Mouse (Mus musculus) limb, embryonic 15.5 days (tissue): ENCODE measurements around the gene Gm10842. TPM values are rescaled to one million over a fixed set of nuclear protein-coding genes. Genes with fewer than 3 reads are reported as not detected.
"Not testable (repeated sequence)": the region's sequence is repeated elsewhere in the genome, so short reads cannot be mapped to it uniquely, and the experiment has no call there.

ENCODE experiments used
- ATAC-seq: fragments of 200-750 bp; cut with Nextera tagmentation; 2 replicates; pipeline ENCODE4 v1.8.0; 2017; ENCODE audit warnings: low read depth, moderate TSS enrichment; ENCODE audit not compliant: insufficient number of reproducible peaks, low FRiP score, low TSS enrichment
- H3K27ac ChIP-seq: fragments of 300-500 bp; sonication (generic); 2 replicates; pipeline ENCODE4 v1.5.1; 2015; ENCODE audit warnings: moderate library complexity, mild to moderate bottlenecking, inconsistent platforms
- H3K27me3 ChIP-seq: fragments of 300-500 bp; sonication (generic); 2 replicates; pipeline ENCODE4 v1.6.1; 2015; ENCODE audit warnings: inconsistent platforms
- H3K36me3 ChIP-seq: fragments of 300-500 bp; sonication (generic); 2 replicates; pipeline ENCODE4 v1.6.1; 2015; ENCODE audit warnings: inconsistent platforms
- H3K4me1 ChIP-seq: fragments of 300-500 bp; sonication (generic); 2 replicates; pipeline ENCODE4 v1.6.1; 2015; ENCODE audit warnings: inconsistent platforms
- H3K4me2 ChIP-seq: fragments of 300-500 bp; sonication (generic); 2 replicates; pipeline ENCODE4 v1.6.1; 2015; ENCODE audit warnings: mild to moderate bottlenecking, inconsistent platforms
- H3K4me3 ChIP-seq: fragments of 300-500 bp; sonication (generic); 2 replicates; pipeline ENCODE4 v1.5.1; 2015; ENCODE audit warnings: mild to moderate bottlenecking, inconsistent platforms
- H3K9ac ChIP-seq: fragments of 300-500 bp; sonication (generic); 2 replicates; pipeline ENCODE4 v1.6.1; 2015; ENCODE audit warnings: inconsistent platforms
- H3K9me3 ChIP-seq: fragments of 300-500 bp; sonication (generic); 2 replicates; pipeline ENCODE4 v1.6.1; 2016; ENCODE audit warnings: inconsistent platforms
- WGBS: fragments of 180-500 bp; shearing (Covaris S2); methylation state at CpG from one replicate; pipeline ENCODE4 v1.1.7; 2015; 5-methylcytosine and 5-hydroxymethylcytosine counted together
- polyA plus RNA-seq: library from polyadenylated mRNA; unstranded; fragments of >200 nt; fragmentation: Nextera tagmentation; extraction: Ambion mirVana; gene quantifications from 2 replicates; pipeline ENCODE4 v1.2.1, GENCODE M21; 2015

Gene Gm10842
- polyA plus RNA-seq, result not detected in 2 replicates

DNA sequence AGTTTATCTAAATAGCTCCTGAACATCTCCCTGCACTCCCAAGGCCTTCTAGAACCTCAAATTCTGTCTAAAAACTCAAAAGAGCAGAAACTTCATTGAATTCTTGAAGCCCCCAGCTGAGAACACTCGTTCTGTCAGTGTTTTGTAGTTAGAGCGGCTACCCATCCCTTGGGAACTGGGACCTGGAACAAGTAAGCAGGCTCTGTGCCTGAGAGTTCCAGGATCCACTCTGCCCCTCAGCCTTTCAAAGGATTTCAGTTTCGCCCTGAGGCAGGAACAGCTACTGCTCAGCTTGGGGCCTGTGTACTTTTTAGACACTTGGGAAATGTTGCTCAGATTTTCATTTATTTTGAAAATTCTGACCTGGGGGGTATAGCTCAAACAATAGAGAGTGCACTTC lies at the start of gene Gm10842:
Gene Gm10842 (plus strand): TSS at position 301 of the 400 bp plus-strand sequence.
- Histone ChIP-seq H3K9ac (no peak within 1 kb of the TSS), H3K4me1 (peaks cover 5% of the 10 kb centered on the region), H3K27ac (no peak within 1 kb of the TSS), H3K27me3 (peaks cover 3% of the 10 kb centered on the region; the same call in 1 of the 2 replicates), H3K4me2 (no peak within 1 kb of the TSS), H3K36me3 (peaks cover 4% of the 10 kb centered on the region; the same call in 1 of the 2 replicates), H3K4me3 (no peak within 1 kb of the TSS), H3K9me3 (no peaks in the 10 kb centered on the region)
- no peak for ATAC-seq
- WGBS, result 62% methylated on average over 3 of the region's 3 CpGs

DNA sequence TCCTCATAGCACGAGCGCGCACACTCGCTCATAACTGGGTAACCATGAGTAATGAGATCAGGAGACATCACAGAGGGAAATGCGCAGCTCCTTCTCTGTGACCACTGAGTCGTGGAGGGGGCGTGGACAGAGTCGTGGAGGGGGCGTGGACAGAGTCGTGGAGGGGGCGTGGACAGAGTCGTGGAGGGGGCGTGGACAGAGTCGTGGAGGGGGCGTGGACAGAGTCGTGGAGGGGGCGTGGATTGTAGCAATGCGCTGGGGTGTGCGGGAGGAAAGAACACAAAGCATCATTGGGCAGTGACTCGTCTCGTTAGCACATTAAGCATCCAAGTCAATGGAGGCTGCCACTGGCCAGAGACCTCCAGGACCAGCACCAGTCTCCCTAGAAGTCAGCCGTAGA lies 34.2 kb upstream of the Gm10842 start:
- not testable (repeated sequence) for H3K4me3 ChIP-seq, ATAC-seq, H3K4me2 ChIP-seq, H3K9me3 ChIP-seq, H3K27me3 ChIP-seq, H3K27ac ChIP-seq, H3K9ac ChIP-seq, H3K36me3 ChIP-seq, H3K4me1 ChIP-seq
- WGBS, result 78% methylated on average over 22 of the region's 22 CpGs

DNA sequence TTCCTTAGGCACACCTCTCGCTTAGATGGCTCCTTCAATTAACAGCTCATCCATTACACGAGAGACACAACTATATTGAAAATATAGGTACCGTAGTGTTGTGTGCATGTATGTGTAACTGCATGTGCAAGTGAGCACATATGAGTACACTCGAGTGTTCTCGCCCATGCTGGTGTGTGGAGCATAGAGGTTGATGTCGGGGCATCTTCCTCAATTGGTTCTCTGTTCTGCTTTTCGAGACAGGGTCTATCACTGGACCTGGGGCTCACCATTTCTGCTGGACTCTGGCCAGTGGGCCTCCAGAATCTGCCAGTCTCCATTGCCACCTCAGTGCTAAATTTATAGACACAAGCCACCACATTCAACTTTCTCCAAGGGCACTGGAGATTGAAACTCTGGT lies 28.9 kb upstream of the Gm10842 start:
- Histone ChIP-seq H3K4me3 (no peak overlapping the region), H3K9me3 (no peaks in the 10 kb centered on the region), H3K9ac (no peak overlapping the region), H3K27ac (no peak overlapping the region), H3K27me3 (no peaks in the 10 kb centered on the region), H3K36me3 (no peaks in the 10 kb centered on the region), H3K4me1 (no peaks in the 10 kb centered on the region), H3K4me2 (no peak overlapping the region)
- no peak for ATAC-seq
- 83% methylated on average over 7 of the region's 7 CpGs for WGBS

DNA sequence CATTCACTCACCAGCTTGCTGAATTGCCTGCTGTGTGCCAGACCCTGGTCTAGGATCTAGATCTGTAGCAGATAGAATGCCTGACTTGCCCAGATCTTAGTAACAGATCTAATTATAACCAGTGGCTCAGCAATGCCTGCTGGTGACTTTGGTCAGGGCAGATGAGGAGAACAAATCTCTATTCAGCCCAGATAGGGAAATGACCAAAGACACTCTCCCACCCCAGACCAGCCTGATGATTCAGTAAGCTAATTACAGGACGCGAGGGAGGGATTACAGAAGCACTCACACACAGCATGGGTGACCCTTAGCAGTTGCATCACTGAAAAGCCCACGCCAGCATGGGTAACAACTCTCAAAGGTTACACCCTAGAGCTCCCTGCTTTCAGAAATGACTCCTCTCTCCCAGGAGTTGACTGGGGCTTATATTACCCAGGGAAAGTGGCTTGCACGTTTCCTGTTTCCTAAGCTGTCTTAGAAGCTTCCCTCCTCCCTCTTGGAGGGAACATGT lies 26.1 kb upstream of the Gm10842 start:
- no peak overlapping the region for H3K27ac ChIP-seq
- no peak overlapping the region for H3K4me3 ChIP-seq

DNA sequence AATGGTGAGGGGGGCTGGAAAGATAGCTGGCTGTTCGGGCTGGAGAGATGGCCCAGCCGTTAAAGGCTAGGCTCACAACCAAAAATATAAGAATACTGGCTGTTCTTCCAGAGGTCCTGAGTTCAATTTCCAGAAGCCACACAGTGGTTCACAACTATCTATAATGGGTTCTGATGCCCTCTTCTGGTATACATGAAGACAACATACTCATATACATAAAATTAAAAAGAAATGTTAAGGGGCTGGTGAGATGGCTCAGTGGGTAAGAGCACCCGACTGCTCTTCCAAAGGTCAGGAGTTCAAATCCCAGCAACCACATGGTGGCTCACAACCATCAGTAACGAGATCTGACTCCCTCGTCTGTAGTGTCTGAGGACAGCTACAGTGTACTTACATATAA lies 24.9 kb upstream of the Gm10842 start:
- not testable (repeated sequence) for H3K9me3 ChIP-seq, H3K4me3 ChIP-seq, H3K9ac ChIP-seq, H3K27me3 ChIP-seq, H3K27ac ChIP-seq, ATAC-seq, H3K4me2 ChIP-seq, H3K4me1 ChIP-seq, H3K36me3 ChIP-seq
- WGBS, result 75% methylated on average over 5 of the region's 5 CpGs

More for the DNA sequence above, 26.1 kb upstream of the Gm10842 start:
- Histone ChIP-seq H3K9ac (no peak overlapping the region), H3K9me3 (no peaks in the 10 kb centered on the region), H3K4me2 (no peak overlapping the region), H3K27me3 (no peaks in the 10 kb centered on the region), H3K36me3 (no peaks in the 10 kb centered on the region), H3K4me1 (no peaks in the 10 kb centered on the region)
- ATAC-seq, result no peak
- 24% methylated on average over 4 of the region's 4 CpGs for WGBS

DNA sequence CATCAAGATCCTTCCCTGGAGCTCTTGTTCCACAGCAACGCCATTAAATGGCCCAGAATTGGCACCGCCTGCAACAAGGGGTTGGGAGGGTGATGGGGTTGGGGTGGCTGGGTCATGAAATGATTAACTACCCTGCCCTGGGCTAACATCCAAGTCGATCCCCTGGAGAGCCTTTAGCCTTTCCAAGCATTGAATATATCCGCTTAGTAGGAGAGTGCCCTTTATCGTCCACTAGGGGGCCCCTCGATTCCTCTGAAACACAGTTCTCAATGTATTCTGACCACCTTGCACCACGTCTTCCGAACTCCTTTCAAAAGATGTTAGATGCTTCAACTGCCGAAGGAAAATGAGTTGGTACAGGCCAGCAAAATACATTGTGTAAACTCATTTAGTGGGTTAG lies 22.7 kb upstream of the Gm10842 start:
- H3K27me3 ChIP-seq, result no peaks in the 10 kb centered on the region
- H3K9me3 ChIP-seq, result no peaks in the 10 kb centered on the region
- no peak for ATAC-seq
- 3% methylated on average over 9 of the region's 9 CpGs for whole genome bisulfite sequencing
- H3K4me1 ChIP-seq, result peaks cover 12% of the 10 kb centered on the region
- H3K27ac ChIP-seq, result no peak overlapping the region
- H3K4me2 ChIP-seq, result no peak overlapping the region
- H3K9ac ChIP-seq, result no peak overlapping the region
- no peak overlapping the region for H3K4me3 ChIP-seq
- 0 out of 2 replicates have a peak, but pooled peaks cover 3% of the 10 kb centered on the region for H3K36me3 ChIP-seq

DNA sequence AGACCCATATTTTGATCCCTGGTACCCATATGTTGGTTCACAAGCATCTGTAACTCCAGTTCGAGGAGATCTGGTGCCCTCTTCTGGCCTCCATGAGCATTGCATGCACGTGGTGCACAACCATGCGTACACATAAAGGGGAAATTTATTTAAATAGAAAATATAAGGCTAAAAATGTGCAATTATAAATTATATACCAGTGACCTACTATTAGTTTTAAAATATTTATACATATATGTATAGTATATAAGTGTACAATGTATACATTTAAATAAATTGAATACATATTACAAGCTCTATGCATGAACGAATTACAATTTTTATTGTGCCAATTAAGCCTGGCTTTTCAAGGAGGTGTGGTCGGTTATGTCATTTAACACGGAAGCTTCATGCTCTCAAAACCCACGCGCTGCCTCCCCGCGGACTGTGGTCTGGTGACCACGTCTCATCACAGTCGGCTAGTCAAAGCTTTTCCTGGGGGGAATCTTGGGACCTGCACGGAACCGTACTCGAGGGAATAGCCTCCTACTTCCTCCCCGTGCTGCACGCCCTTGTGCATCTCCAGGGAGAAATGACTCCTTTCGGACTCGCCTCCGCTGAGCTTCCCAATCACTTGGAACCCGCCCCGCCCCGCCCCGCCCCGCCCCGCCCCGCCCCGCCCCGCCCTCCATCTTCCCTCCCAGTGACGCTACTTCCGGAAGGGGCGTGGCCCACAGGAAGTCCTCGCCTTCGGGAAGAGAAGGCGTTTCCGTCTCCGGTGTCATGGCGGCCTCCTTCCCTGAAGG lies 20.8 kb upstream of the Gm10842 start, which contains the start of gene Mettl2:
Gene Mettl2 (plus strand): TSS at position 691 of the 785 bp plus-strand sequence.
- H3K9me3 ChIP-seq, result no peaks in the 10 kb centered on the region
- peaks cover 12% of the 10 kb centered on the region for H3K4me1 ChIP-seq
- 2% methylated on average over 36 of the region's 38 CpGs for WGBS
- H3K4me3 ChIP-seq, result peak within 1 kb of the TSS; percentile 65
- H3K4me2 ChIP-seq, result peak within 1 kb of the TSS; percentile 76
- H3K9ac ChIP-seq, result peak within 1 kb of the TSS; percentile 57
- ATAC-seq, result peak; percentile 88
- H3K27ac ChIP-seq, result peak within 1 kb of the TSS; percentile 80
- H3K27me3 ChIP-seq, result no peaks in the 10 kb centered on the region
- H3K36me3 ChIP-seq, result peaks cover 20% of the 10 kb centered on the region

DNA sequence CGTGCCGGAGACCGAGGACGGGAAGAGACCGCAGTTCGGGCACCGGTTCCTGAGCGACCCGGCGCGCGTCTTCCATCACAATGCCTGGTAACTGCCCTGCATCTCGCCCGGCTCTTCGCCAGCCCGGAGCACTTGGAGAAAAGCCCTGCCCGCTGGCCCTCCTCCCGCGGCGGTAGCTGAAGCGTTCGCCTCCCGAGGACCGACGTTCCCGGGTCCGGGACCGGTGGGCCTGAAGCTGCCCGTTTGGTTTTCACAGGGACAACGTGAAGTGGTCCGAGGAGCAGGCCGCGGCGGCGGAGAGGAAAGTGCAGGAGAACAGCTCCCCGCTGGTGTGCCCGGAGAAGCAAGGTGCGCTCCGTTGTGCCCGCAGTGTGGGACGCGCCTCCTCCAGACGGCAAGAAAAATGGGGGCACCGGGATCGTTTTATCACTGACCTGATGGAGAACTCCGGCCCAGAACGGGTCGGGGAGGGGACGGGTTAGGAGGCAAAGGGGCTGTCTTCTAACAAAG lies 20.1 kb upstream of the Gm10842 start:
- Histone ChIP-seq H3K9ac (peak overlapping the region; percentile 57), H3K9me3 (no peaks in the 10 kb centered on the region), H3K4me2 (peak overlapping the region; percentile 76), H3K27me3 (no peaks in the 10 kb centered on the region), H3K4me3 (peak overlapping the region; percentile 65), H3K4me1 (peaks cover 12% of the 10 kb centered on the region), H3K27ac (no peak overlapping the region), H3K36me3 (peaks cover 25% of the 10 kb centered on the region)
- under 1% methylated on average over 48 of the region's 49 CpGs for WGBS
- ATAC-seq, result no peak; the same call in 1 of the 2 replicates

DNA sequence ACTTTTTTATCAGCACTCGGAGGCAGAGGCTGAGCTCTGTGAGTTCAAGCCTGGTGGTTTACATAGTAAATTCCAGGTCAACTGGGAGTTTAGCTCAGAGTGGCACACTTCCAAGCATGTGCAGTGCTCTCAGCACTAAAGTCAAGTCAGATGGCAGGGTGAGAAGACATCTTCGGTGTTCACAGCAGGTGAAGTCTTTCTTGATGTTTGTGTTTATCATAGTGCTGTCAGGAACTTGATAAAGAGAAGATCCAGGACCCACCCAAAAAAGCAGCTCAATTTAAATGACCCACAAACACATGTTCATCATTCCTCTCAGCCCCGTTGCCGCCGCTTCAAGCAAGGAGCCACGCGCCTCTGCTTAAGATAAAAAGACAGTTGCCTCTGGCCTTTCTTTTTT lies 11.0 kb upstream of the Gm10842 start:
- Histone ChIP-seq H3K9me3 (no peaks in the 10 kb centered on the region), H3K4me1 (no peaks in the 10 kb centered on the region), H3K4me3 (no peak overlapping the region), H3K4me2 (no peak overlapping the region), H3K27me3 (no peaks in the 10 kb centered on the region), H3K36me3 (peaks cover 95% of the 10 kb centered on the region), H3K27ac (no peak overlapping the region), H3K9ac (no peak overlapping the region)
- ATAC-seq, result no peak
- WGBS, result 93% methylated on average over 7 of the region's 7 CpGs

DNA sequence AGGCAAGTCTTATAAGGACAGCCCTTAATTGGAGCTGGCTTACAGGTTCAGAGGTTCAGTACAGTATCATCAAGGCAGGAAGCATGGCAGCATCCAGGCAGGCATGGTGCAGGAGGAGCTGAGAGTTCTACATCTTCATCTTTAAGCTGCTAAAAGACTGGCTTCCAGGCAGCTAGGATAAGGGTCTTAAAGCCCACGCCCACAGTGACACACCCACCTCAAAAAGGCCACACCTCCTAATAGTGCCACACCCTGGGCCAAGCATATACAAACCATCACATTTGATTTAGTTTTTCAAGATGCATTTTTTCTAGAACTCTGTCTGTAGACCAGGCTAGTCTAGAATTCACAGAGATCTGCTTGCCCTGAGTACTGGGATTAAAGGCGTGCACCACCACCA lies 9.4 kb upstream of the Gm10842 start:
- not testable (repeated sequence) for H3K27ac ChIP-seq, ATAC-seq, H3K27me3 ChIP-seq, H3K9me3 ChIP-seq, H3K9ac ChIP-seq, H3K4me1 ChIP-seq, H3K4me3 ChIP-seq, H3K4me2 ChIP-seq
- peaks cover 93% of the 10 kb centered on the region for H3K36me3 ChIP-seq
- 88% methylated on average over 2 of the region's 2 CpGs for WGBS

DNA sequence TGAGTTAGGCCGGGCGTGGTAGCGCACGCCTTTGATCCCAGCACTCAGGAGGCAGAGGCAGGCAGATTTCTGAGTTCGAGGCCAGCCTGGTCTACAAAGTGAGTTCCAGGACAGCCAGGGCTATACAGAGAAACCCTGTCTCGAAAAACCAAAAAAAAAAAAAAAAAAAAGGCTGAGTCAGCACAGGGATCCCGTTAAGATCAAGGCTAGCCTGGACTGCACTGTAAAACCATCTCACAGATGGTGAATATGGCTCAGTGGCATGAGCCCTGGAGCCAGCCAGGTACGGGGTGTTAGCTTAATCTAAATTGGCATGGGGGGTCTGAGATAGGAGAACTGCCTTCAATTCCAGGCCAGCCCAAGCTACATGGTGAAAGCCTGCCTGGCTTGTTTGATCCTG lies 6.2 kb upstream of the Gm10842 start:
- WGBS, result 92% methylated on average over 8 of the region's 8 CpGs
- not testable (repeated sequence) for H3K4me1 ChIP-seq, H3K27ac ChIP-seq, H3K27me3 ChIP-seq, H3K9me3 ChIP-seq, H3K9ac ChIP-seq, H3K4me2 ChIP-seq, H3K4me3 ChIP-seq, ATAC-seq
- H3K36me3 ChIP-seq, result peaks cover 61% of the 10 kb centered on the region

DNA sequence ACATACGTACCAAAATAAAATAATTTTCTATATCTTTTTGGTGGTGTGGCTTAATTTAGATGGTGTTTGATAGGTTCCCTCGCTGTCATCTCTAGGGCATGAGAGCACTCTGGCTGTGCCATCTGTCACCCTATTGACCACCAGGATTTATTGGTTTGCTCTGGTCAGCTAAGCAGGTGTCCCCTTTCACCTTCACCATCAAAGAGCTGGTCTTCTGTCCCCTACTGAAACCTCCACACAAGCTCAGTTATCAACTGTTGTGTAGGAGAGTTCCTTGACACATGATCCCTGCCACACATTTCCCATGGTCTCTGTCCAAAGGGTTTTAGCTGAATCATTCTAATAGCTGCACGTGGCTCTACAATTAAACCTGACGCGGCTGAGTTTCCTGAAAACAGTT lies 5.6 kb upstream of the Gm10842 start:
- Histone ChIP-seq H3K9ac (no peak overlapping the region), H3K4me1 (no peaks in the 10 kb centered on the region), H3K9me3 (no peaks in the 10 kb centered on the region), H3K27ac (no peak overlapping the region), H3K36me3 (peaks cover 55% of the 10 kb centered on the region), H3K27me3 (no peaks in the 10 kb centered on the region), H3K4me3 (no peak overlapping the region), H3K4me2 (no peak overlapping the region)
- 94% methylated on average over 5 of the region's 5 CpGs for WGBS
- ATAC-seq, result no peak
